Mouse (Mus musculus) thymus, postnatal 0 days (tissue): Measurements from ENCODE around the gene Mrpl21. TPM values are rescaled to one million over a fixed set of nuclear protein-coding genes. Genes with fewer than 3 reads are reported as not detected.

Experiments
- DNase-seq: peaks from one replicate; pipeline ENCODE4 v3.0.0-alpha.2; 2015; ENCODE audit warnings: low spot score
- polyA plus RNA-seq: library from polyadenylated mRNA; unstranded; fragments of >200 nt; fragmentation: Nextera tagmentation; extraction: Ambion mirVana; gene quantifications from 2 replicates; pipeline ENCODE4 v1.2.1, GENCODE M21; 2015

The Mrpl21 gene
- polyA plus RNA-seq, 1 experiment from 2014 or later = 129 TPM

GRCm38 (mm10) chr19:3297034-3297433 is 14.3 kb downstream of the Mrpl21 start:
- no peak for DNase-seq

GRCm38 (mm10) chr19:3297775-3298174 is 15.1 kb downstream of the Mrpl21 start:
- DNase-seq = no peak

GRCm38 (mm10) chr19:3304017-3304416 is 21.3 kb downstream of the Mrpl21 start:
- DNase-seq = no peak

- no peak for DNase-seq
Observed at GRCm38 (mm10) chr19:3307175-3307949, 24.7 kb downstream of the Mrpl21 start.

GRCm38 (mm10) chr19:3319341-3319740 is 36.6 kb downstream of the Mrpl21 start:
- DNase-seq = no peak

GRCm38 (mm10) chr19:3320086-3320485 is 37.4 kb downstream of the Mrpl21 start:
- DNase-seq = no peak

GRCm38 (mm10) chr19:3320801-3321200 is 38.1 kb downstream of the Mrpl21 start:
- peak; percentile 42 for DNase-seq

- no peak for DNase-seq
Observed at GRCm38 (mm10) chr19:3321617-3322016, 38.9 kb downstream of the Mrpl21 start.

- peak; percentile 66 for DNase-seq
Observed at GRCm38 (mm10) chr19:3322261-3322969, 39.7 kb downstream of the Mrpl21 start, which contains the start of gene Cpt1a. Cpt1a (plus strand) TSS chr19:3322334.

- peak; percentile 79 for DNase-seq
Observed at GRCm38 (mm10) chr19:3323201-3323621, 40.5 kb downstream of the Mrpl21 start.

- peak; percentile 34 for DNase-seq
Observed at GRCm38 (mm10) chr19:3323753-3324270, 41.1 kb downstream of the Mrpl21 start.

- DNase-seq = peak; percentile 40
Observed at GRCm38 (mm10) chr19:3324271-3324811, 41.6 kb downstream of the Mrpl21 start.

GRCm38 (mm10) chr19:3324931-3325711 is 42.4 kb downstream of the Mrpl21 start:
- peak; percentile 94 for DNase-seq

GRCm38 (mm10) chr19:3325771-3326478 is 43.2 kb downstream of the Mrpl21 start:
- no peak for DNase-seq

- DNase-seq = no peak
Observed at GRCm38 (mm10) chr19:3326479-3327047, 43.9 kb downstream of the Mrpl21 start.

GRCm38 (mm10) chr19:3333247-3333646 is 50.5 kb downstream of the Mrpl21 start:
- no peak for DNase-seq

- no peak for DNase-seq
Observed at GRCm38 (mm10) chr19:3333694-3334515, 51.2 kb downstream of the Mrpl21 start.

- DNase-seq = no peak
Observed at GRCm38 (mm10) chr19:3334550-3334949, 51.8 kb downstream of the Mrpl21 start.

- DNase-seq = no peak
Observed at GRCm38 (mm10) chr19:3335917-3336316, 53.2 kb downstream of the Mrpl21 start.
